Mouse (Mus musculus): ENCODE data around the gene Cfap99.

GRCm38 (mm10) chr5:34370840-34371239, 82.4 kb downstream of the Cfap99 start:
- TF ChIP-seq POLR2A (IDR thresholded peaks at IDR 0.05; ENCODE audit: low read depth, low read length) (no peak), CTCF (conservative IDR thresholded peaks at IDR 0.05; ENCODE audit: insufficient read depth, insufficient read length, low read depth, low read length) (no peak)

Data from kidney, adult 2 months (tissue).